Mouse (Mus musculus) pancreas, adult 10 weeks (tissue): ENCODE measurements around the gene Fsd2. TPM values are rescaled to one million over a fixed set of nuclear protein-coding genes. Genes with fewer than 3 reads are reported as not detected.

Experiments used
- polyA plus RNA-seq: library from polyadenylated mRNA; stranded (reverse); fragments of 350-450 nt; fragmentation: Illumina TruSeq; extraction: RNeasy Lipid Tissue Mini Kit (QIAGEN cat#74804); gene quantifications from one replicate; pipeline ENCODE4 v1.2.3, GENCODE M21; 2015; ENCODE audit warnings: low read depth, low replicate concordance; ENCODE audit not compliant: insufficient read depth

Gene Fsd2
- polyA plus RNA-seq = not detected

DNA sequence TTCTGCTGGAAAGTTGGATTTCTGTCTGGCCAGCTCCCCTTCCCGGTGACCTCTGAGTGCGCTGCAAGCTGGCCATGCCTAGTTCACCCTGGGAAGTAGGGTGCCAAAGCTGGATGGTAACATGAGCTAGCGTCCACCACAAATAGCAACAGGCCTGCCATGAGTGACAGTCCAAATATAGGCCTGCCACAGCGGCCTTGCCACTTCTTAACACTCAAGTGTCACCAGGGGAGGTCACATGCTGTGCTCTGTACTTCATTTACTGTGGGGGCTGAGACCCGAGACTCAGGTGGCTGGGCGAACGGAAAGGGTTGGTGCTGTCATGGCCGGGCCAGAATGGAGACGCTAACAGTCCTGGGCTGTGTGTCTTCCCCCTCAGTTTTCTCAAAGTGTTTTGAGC lies at the start of gene Fsd2:
Gene Fsd2 (minus strand): TSS at position 53 of the 400 bp plus-strand sequence.

DNA sequence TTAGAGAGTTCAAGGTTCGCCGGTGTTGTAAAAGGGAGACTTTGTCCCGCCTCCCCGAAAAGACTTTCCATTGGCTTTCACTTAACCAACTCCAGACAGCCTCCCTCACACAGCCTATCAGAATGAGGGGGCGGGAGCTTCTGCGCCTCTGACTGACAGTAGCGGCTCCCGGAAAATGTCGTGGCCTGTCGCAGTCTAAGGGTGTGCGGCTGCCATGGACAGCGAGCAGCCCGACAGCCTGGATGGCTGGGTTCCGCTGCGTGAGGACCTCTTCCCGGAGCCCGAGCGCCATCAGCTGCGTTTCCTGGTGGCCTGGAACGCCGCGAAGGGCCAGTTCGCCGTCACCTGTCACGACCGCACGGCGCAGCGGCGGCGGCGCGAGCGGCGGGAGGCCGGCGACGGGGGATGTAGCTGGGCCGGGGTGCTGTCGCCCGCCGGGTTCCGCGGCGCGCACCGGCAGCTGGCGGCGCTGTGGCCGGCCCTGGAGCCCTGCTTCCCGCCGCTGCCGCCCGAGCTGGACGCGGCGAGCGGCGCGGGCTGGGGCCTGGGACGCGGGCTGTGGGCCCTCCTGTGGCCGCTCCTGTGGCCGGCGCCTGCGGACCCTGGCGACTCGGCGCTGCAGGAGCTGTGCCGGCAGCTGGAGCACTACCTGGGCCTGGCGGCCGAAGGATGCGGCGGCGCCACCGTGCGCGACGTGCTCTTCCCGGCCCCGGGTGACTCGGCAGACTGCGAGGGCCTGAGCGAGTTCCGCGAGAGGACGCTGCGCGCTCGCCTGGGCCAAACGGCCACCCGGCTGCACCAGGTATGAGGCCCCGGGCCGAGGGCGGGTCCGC lies 4.6 kb upstream of the Fsd2 start, which contains the start of gene Whamm:
Gene Whamm (plus strand): TSS at position 159 of the 833 bp plus-strand sequence.

GRCm38 (mm10) chr7:81498181-81498580 lies 68.6 kb downstream of the Fsd2 start, which contains the start of gene BC048679:
Gene BC048679, minus strand, starts transcription at chr7:81498281.

GRCm38 (mm10) chr7:81493331-81494021 lies 73.3 kb downstream of the Fsd2 start, which contains the start of gene Ap3b2:
Gene Ap3b2, minus strand, starts transcription at chr7:81493925.

Other genes with a start within 250 kb of the Fsd2 start
- gene Rps17, start 221.7 kb downstream of the Fsd2 start, polyA plus RNA-seq = 575 TPM
- gene Cpeb1, start 111.5 kb downstream of the Fsd2 start, polyA plus RNA-seq = 9.4 TPM
- gene Ap3b2, start 73.0 kb downstream of the Fsd2 start, polyA plus RNA-seq = 4.8 TPM
- not detected for gene BC048679, start 68.7 kb downstream of the Fsd2 start, polyA plus RNA-seq
- 5.9 TPM for gene Whamm, start 4.3 kb upstream of the Fsd2 start, polyA plus RNA-seq
- gene Homer2, start 140.6 kb upstream of the Fsd2 start, polyA plus RNA-seq = 10.9 TPM
- 12.6 TPM for gene Ramac, start 196.0 kb upstream of the Fsd2 start, polyA plus RNA-seq
- gene 3110040N11Rik, start 222.5 kb upstream of the Fsd2 start, polyA plus RNA-seq = 9.5 TPM